ENCODE assay signal across 10 mouse cellular contexts in the genomic region with DNA sequence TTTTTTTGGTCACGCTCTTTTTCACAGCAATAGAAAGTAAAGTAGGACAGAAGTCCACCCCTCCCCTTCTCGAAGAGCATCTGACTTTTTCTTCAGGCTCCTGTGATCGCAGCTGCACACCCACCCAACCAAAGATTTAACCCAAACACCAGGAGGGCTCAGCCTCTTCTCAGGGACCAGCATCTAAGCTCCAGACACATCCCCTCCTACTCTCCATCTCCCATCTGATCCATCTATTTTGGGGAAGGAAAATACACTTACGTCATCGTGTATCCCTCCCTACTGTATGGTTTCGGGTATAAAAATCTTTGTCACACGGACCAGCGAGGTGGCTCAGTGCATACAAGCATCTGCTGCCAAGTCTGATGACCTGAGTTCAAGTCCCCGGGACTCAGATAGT.
"Had no signal": no experiment of that assay in that cellular context is flagged by ENCODE, and none has a peak within 500 bp of the region (broad histone marks: within the 10 kb centered on the region; RNA-seq: fewer than 3 reads in every experiment).

No protein-coding gene starts in this region.

- DNase-seq: kidney, adult 18-20 months; kidney, adult 9 months; kidney, postnatal 14 days; kidney, postnatal 4 days; liver, embryonic 13.5 days; lung, adult 2 months; thymus, postnatal 25 days had no signal

- ATAC-seq: inflammation-experienced regulatory T-cells, adult 6 months; intestine, embryonic 16.5 days; midbrain, embryonic 15.5 days had no signal
